Mouse (Mus musculus): ENCODE data around the gene Epn2.

DNA sequence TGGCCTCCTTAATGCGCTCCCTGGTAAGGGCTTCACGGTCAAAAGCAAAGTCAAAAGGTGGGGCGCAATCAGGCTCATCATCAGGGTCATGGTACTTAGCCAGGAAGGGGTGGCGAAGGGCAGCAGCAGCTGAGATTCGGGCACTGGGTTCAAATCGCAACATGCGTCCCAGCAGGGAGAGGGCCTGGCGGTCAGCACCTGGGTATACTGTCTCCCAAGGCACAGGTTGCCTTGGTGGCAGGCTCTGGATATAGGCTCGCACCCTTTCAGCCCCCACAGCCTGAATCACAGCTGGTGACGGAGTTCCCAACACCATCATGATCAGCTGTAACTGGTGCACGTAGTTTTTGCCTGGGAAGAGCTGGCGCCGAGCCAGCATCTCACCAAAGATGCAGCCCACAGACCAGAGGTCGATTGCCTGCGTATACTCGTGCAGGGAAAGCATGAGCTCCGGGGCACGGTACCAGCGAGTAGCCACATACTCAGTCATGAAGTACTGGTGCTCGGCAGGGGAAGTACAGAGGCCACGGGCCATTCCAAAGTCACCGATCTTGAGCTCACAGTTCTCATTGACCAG lies 88.5 kb downstream of the Epn2 start:
- TF ChIP-seq CTCF (IDR thresholded peaks at IDR 0.05; ENCODE audit: low read depth), result no peak
- TF ChIP-seq EP300 (IDR thresholded peaks at IDR 0.05; ENCODE audit: low read depth), result no peak
